Mouse (Mus musculus) macrophage (primary cell): ENCODE results near the gene Prkci. TPM values are rescaled to one million over a fixed set of nuclear protein-coding genes. Genes with fewer than 3 reads are reported as not detected.

Source experiments
- H3K27ac ChIP-seq: fragments of 350-480 bp; formaldehyde crosslinking; 2 replicates; pipeline ENCODE4 v1.9.0; 2021
- H3K36me3 ChIP-seq: fragments of 350-480 bp; formaldehyde crosslinking; 2 replicates; pipeline ENCODE4 v1.9.0; 2021; ENCODE audit errors: inconsistent target
- H3K4me3 ChIP-seq: fragments of 350-480 bp; formaldehyde crosslinking; 2 replicates; pipeline ENCODE4 v1.9.0; 2021; ENCODE audit errors: inconsistent target
- H3K79me2 ChIP-seq: fragments of 350-480 bp; formaldehyde crosslinking; 2 replicates; pipeline ENCODE4 v1.9.0; 2021; ENCODE audit errors: inconsistent target
- WGBS: methylation state at CpG from one replicate; pipeline ENCODE4 v1.1.7; 2026; ENCODE audit warnings: inconsistent platforms; ENCODE audit not compliant: missing documents; 5-methylcytosine and 5-hydroxymethylcytosine counted together
- polyA plus RNA-seq: library from polyadenylated mRNA; stranded (reverse); fragments of 250-400 nt; gene quantifications from 3 replicates; pipeline ENCODE4 v1.2.4, GENCODE M21; 2018; ENCODE audit warnings: inconsistent platforms

Gene Prkci
- polyA plus RNA-seq, 1 experiment from 2014 or later = 13.3 TPM

DNA sequence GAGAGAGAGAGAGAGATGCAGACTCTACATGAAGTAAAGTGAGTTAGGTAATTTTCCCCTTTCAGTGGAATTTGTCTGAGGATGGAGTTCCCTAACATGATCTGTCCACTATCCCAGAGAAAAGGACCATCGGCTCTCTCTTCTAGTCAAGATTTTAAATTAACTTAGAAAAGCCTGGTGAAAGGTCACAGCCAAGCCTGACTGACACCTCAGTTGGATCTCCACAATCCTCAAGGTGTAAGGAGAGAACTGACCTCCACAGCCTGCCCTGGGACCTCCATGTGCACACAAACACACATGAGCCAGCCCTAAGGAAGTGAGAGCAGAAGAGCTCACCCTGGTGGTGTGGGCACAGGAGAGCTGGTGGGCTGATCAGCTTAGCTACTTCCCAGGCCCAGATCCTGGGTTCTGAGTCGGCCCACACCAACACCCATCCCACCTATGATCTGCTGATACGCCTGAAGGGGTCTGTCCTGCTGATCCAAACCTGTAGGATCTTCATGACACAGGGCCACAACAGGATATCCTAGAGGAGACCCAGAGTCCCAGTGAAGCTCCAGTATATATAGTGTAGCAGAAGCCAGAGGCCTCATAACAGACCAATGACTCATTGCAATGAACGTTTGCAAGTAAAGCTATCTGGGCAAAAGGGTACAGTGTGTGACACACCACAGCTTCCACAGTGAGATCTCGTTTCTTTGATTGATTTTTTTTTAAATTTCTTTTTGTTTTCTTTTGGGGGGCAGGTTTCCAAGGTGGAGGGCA, 13.7 kb upstream of the Prkci start:
- 79% methylated on average over 5 of the region's 5 CpGs for WGBS
- H3K79me2 ChIP-seq = no peaks in the 10 kb centered on the region
- no peak overlapping the region for H3K4me3 ChIP-seq
- no peaks in the 10 kb centered on the region for H3K36me3 ChIP-seq
- H3K27ac ChIP-seq = no peak overlapping the region

DNA sequence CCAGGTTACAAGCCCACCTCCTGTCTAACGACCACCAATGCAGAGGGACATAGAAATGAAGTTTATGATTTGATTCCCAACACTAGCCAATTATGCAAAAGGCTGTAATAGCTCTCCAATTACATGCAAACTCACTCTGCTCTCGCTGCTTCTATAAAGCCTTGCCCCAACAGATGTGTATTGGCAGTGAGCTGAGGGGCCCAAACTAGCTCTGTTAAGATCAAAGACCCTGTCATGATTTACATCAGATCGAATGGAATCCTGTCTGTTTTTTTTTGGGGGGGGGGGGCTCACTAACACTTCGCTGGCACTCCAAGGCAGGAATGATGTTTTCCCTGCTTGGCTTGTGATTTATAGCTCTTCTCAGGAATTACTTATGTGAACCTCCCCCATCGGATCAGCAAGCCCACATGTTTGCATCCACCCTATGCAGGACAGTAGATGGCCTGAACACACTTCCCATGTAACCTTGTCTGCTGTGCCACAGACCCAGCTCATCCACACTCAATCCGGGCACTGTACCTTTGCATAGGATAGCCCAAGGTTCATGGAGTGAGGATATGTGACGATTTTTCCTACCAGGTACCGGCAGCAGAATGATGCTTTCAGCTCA, 12.5 kb upstream of the Prkci start:
- no peaks in the 10 kb centered on the region for H3K79me2 ChIP-seq
- no peak overlapping the region for H3K27ac ChIP-seq
- WGBS = 95% methylated on average over 8 of the region's 8 CpGs
- no peak overlapping the region for H3K4me3 ChIP-seq
- H3K36me3 ChIP-seq = no peaks in the 10 kb centered on the region

DNA sequence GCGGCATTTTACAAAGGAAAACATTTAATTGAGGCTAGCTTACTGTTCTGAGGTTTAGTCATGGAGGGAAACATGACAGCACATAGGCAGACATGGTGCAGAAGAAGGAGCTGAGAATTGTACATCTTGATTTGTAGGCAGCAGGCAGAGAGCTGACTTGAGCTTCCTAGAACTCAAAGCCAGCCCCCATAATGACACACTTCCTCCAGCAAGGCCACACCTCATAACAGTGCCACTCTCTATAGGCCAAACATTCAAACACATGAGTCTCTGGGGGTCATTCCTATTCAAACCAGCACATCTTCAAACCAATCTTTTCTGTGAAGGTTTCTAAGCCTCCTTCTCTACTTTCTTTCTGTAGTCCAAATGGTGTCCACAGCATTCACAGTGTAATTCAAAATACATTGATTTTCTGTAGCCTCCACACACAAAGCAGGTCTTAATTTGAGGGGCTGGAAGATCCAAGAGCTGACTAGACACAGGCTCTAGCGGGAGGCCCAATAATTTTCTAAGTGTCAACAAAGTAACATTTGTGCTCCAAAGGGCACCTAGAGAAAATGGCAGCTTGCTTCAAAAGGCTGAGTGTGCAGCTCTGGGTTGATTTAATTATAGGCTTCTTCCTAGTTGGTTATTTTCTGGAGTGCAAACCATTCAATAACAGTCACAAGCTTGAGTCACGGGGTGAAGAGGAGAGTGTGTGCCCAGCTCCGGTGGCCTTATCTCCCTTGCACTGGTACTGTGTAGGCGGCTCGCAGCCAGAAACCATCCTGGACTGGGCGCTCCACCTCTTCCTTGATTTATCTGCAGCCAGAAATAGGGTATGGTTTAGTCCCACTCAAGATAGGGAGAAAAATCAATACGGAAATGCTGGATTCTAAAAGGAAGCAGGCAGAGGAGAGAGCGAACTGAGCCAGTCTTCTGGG, 7.9 kb upstream of the Prkci start:
- Histone ChIP-seq H3K79me2 (no peaks in the 10 kb centered on the region), H3K4me3 (no peak overlapping the region), H3K27ac (no peak overlapping the region), H3K36me3 (no peaks in the 10 kb centered on the region)
- 92% methylated on average over 9 of the region's 9 CpGs for WGBS

GRCm38 (mm10) chr3:30992161-30992560, 3.4 kb upstream of the Prkci start:
- no peak overlapping the region for H3K27ac ChIP-seq
- no peaks in the 10 kb centered on the region for H3K36me3 ChIP-seq
- H3K4me3 ChIP-seq = no peak overlapping the region
- H3K79me2 ChIP-seq = peaks cover 12% of the 10 kb centered on the region; the same call in 1 of the 2 replicates
- 40% methylated on average over 7 of the region's 7 CpGs for WGBS

- no peak overlapping the region for H3K27ac ChIP-seq
- H3K36me3 ChIP-seq = no peaks in the 10 kb centered on the region
Observed at GRCm38 (mm10) chr3:30993066-30993573, 2.4 kb upstream of the Prkci start.

DNA sequence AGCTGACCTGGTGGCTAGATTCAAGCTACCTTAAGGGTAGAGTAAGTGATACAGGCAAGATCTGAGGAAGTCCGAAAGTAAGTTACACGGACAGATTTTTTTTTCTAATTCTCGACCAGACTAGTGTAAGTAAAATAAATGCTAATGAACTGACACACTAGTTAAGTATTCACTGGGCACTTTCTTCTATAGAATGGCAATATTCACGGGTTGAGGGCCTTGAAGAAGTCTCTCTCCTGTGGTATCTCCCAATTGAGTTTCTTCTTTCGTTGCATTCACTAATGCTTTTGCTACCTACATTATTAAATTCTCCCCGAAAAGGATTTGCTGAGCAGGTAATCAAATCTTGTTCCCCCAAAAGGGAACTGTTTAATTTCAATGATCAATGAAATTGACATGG, 688 bp upstream of the Prkci start:
- Histone ChIP-seq H3K36me3 (no peaks in the 10 kb centered on the region), H3K79me2 (peaks cover 39% of the 10 kb centered on the region), H3K4me3 (peak overlapping the region; percentile 45), H3K27ac (peak overlapping the region; percentile 85)
- WGBS = 16% methylated on average over 6 of the region's 6 CpGs

More at GRCm38 (mm10) chr3:30993066-30993573, 2.4 kb upstream of the Prkci start:
- Histone ChIP-seq H3K79me2 (peaks cover 22% of the 10 kb centered on the region), H3K4me3 (no peak overlapping the region)

GRCm38 (mm10) chr3:30995899-30996687, 546 bp downstream of the Prkci start:
- H3K4me3 ChIP-seq = peak overlapping the region; percentile 74
- H3K36me3 ChIP-seq = no peaks in the 10 kb centered on the region
- 2% methylated on average over 46 of the region's 49 CpGs for WGBS
- H3K79me2 ChIP-seq = peaks cover 48% of the 10 kb centered on the region
- H3K27ac ChIP-seq = no peak overlapping the region

DNA sequence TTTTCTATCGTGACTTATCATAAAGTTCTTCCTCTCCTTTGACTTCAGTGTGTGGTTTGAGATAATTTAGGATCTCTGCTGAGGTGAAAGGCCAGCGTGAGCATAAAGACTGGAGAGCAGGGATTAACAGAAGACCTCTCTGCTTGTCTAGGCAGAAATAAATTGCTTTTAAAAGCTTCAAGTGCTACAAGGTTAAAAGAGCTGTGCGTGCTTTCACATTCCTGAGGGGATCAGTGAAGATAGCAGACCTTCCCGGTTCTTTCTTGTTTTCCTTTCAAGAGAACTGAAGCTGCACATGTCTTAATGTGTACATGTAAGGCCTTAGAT, 1.1 kb downstream of the Prkci start:
- H3K79me2 ChIP-seq = peaks cover 54% of the 10 kb centered on the region
- peak overlapping the region; percentile 74 for H3K4me3 ChIP-seq
- 50% methylated on average over 4 of the region's 4 CpGs for WGBS
- H3K36me3 ChIP-seq = no peaks in the 10 kb centered on the region
- no peak overlapping the region for H3K27ac ChIP-seq

DNA sequence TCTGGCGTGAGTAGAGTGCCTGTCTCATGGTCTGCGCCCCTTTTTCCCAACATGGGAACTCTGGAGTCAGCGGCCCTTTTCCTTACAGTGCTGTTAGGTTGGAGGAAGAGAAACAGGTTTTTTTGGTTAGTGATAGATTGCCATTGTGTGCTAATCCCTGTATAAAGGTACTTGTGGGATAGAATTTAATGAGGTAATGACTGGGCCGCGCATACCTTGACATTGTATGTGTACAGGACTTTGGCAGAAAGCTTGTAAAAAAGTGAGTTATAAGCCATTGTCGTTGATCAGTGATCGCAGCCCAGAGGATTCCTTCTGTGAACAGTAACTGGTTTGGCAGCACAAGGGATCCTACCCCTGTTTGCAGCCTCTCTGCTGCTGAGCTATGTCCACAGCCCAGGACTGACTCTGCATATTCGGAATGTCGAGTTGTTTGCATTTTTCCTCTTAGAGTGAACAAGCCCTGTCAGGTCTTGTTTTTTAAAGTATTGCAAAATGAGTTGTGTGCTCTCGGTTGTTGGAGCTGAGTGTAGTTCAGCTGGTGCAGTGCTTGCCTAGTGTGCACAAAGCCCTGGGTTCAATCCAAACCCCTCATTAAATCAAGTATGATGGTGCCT, 4.0 kb downstream of the Prkci start:
- 97% methylated on average over 9 of the region's 10 CpGs for WGBS
- no peak overlapping the region for H3K4me3 ChIP-seq
- no peak overlapping the region for H3K27ac ChIP-seq
- no peaks in the 10 kb centered on the region for H3K36me3 ChIP-seq
- H3K79me2 ChIP-seq = peaks cover 69% of the 10 kb centered on the region

DNA sequence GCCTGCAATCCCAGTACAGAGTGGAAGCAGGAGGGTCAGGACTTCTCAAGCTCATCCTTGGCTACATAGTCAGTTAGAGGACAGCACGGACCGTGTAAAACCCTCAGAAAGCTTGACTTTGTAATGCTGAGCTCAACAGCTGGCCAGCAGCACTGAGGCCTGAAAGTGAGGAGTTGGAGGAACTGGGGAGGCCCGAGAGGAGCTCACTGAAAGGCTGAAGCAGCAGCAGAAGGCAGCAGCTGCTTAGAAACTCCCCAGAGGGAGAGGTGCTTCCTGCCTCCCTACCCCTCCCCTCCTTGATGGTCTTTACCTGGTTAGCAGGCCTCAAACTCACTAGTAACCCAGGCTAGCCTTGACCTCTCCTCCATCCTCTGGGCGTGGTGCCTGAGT, 4.5 kb downstream of the Prkci start:
- no peak overlapping the region for H3K27ac ChIP-seq
- H3K79me2 ChIP-seq = peaks cover 74% of the 10 kb centered on the region
- WGBS = 62% methylated on average over 4 of the region's 4 CpGs
- H3K4me3 ChIP-seq = no peak overlapping the region
- no peaks in the 10 kb centered on the region for H3K36me3 ChIP-seq

DNA sequence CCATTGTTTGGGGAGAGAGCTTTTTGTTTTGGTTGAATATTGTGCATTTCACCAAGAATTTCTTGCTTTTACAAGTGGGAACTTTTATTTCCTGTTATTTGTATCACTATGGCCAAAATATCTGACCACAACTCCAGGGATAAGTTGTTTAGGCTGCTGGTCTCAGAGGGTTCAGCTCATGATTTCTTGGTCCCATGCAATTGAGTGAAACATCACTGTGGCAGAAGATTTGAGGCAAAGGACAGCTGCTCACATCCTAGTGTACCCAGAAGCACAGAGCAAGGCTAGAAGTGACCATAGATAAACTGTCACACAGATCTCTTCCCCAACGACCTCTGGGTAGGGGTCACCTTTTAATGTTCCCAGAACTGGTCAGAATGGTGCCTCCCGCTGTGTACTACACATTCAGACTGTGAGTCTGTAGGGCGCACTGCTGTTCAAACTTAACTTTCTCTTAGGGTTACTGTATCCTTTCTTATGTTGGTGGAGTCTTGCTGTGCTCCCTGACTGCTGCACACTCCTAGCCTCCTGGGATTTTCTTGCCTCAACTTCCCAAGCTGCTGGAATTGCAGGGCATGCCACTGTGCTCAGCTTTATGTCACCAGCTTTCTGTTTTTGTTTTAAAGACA, 5.6 kb downstream of the Prkci start:
- Histone ChIP-seq H3K36me3 (no peaks in the 10 kb centered on the region), H3K79me2 (peaks cover 83% of the 10 kb centered on the region), H3K27ac (no peak overlapping the region), H3K4me3 (no peak overlapping the region)
- 83% methylated on average over 3 of the region's 3 CpGs for WGBS

GRCm38 (mm10) chr3:31004320-31005209, 9.0 kb downstream of the Prkci start:
- no peak overlapping the region for H3K27ac ChIP-seq
- WGBS = 88% methylated on average over 6 of the region's 6 CpGs
- H3K79me2 ChIP-seq = peaks cover 71% of the 10 kb centered on the region; the same call in 1 of the 2 replicates
- H3K4me3 ChIP-seq = no peak overlapping the region
- no peaks in the 10 kb centered on the region for H3K36me3 ChIP-seq

DNA sequence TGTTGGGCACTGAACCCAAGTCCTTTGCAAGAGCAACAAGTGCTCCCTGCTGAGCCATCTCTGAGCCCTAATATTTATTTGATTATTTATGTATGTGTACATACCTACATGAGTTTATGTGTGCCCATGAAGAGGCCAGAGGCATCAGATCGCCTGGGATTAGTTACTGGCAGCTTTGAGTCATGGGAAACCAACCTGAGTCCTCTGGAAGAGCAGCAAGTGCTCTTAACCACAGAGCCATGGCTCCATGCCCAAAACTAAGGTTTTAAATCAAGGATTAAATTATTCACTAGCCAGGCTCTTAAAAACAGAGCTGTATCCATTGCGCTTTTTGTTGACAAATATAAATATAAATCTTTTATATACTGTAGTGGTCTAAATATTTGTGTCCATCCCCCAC, 18.8 kb downstream of the Prkci start:
- H3K36me3 ChIP-seq = no peaks in the 10 kb centered on the region
- 92% methylated on average over 2 of the region's 2 CpGs for WGBS
- H3K4me3 ChIP-seq = no peak overlapping the region
- H3K79me2 ChIP-seq = peaks cover 6% of the 10 kb centered on the region; the same call in 1 of the 2 replicates
- no peak overlapping the region for H3K27ac ChIP-seq
